In the genomic region with DNA sequence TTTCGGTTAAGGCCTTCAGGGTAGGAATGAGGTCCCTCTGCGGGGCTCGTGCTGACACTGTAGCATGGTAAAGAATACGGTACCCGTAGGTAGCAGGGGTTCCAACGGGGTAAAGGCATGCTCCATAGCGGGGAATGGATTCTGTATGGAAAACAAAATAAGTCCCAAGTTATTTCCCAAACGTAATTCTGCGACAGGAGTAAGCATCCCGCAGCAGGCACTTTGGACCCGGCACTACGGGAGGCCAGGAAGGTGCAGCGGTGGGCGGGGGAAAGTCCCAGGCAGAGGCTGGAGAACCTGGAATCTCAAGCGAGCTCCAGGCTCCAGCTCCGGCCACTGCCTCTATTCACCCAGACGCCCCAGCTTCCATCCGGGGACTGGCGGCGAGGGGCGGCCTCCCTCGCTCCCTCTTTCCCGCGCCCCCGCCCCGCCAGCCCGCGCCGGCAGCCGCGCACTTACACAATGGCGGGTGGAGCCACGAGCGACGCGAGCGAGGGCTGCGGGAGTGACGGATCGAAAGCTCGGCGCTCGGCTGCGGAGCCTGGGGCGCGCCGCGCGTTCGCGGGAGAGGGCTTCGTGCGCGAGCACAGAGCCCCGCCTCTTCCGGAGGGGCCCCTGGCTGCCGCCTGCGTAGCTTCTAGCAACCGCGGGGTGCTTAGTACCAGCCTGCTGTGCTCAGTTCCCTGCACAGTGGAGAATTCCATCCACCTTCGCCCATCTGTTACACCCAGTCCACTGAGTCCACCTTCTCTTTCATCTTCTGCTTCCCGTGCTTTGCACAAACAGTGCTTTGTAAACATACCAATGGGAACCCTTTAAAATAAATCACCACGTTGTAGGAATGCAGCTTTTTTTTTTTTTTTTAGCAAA, we compare ENCODE assay signal across 8 mouse cellular contexts. TPM values are rescaled to one million over a fixed set of nuclear protein-coding genes. Genes with fewer than 3 reads are reported as not detected.
DNase-seq lines count a peak whose midpoint lies in the region; ATAC-seq lines count a peak whose summit lies in the region.

A gene (minus strand): TSS at position 602 of the 870 bp plus-strand sequence.

- ATAC-seq in megakaryocyte progenitor cell, adult 5-6 weeks (replicated peaks; ENCODE audit: poor library complexity), result peak; percentile 96

- peak; percentile 91 for DNase-seq in adipocyte (ENCODE audit: low spot score)
- DNase-seq in embryo, embryonic 10 days (ENCODE audit: low spot score), result peak; percentile 96
- DNase-seq in gastrocnemius, postnatal 10 days, result peak; percentile 91
- peak; percentile 94 for DNase-seq in induced T-regulatory cell, adult 2 months (ENCODE audit: low read depth)
- DNase-seq in left cerebral cortex, adult 9 months (ENCODE audit: low spot score in 2 of 2), result peak; percentile 80 to 91
- DNase-seq in right cerebral cortex, postnatal 14 days, result peak; percentile 95
- DNase-seq in urinary bladder, postnatal 36 days (ENCODE audit: low spot score in 2 of 2), result peak; percentile 88

RNA-seq across cellular contexts. Expression of the gene that starts here (rescaled TPM):
- 1 to 10 TPM; 4.3 to 4.7 TPM for total RNA-seq in gastrocnemius, postnatal 10 days (2021)
- total RNA-seq in megakaryocyte progenitor cell, adult 5-6 weeks (2015), result 9.3 and 10.8 TPM in 2 replicates
- total RNA-seq in megakaryocyte progenitor cell, adult 5-6 weeks (2017), result 3.6 and 5.2 TPM in 2 replicates

Comparison
In these comparisons a context has a peak if more than half of its experiments do, and no peak if none do; other contexts are left out.
1. Peak in every context shown above with its lines: DNase-seq and ATAC-seq.